8 mouse cellular contexts compared by ENCODE assay signal in the genomic region with DNA sequence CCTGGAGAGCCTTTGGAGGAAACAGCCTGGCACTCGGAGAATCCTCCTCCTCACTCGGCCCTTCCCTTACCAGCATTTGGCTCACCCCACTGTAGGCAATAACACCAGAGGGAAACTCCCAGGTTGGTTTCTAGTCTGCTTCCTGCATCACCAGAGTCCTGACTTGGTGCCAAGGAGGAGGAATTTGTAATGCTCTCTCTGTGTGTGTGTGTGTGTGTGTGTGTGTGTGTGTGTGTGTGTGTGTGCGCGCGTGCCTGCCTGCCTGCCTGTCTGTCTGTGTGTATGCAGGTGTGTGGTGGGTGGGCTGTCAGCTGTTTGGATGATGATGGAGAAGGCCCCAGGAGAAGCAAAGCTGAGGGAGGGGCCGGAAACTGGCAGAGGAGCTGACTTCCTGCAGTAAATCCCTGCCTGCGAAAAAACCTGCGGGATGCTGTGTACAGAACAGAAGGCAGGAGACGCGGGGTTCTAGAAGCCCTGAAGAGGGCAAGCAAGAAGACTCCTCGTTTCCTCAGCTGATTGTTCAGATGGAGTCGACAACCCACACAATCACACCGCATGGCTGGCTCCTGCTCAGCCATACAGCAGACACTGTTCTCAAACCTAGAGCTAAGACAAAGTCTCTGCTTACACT.
DNase-seq lines count a peak whose midpoint lies in the region; ATAC-seq lines count a peak whose summit lies in the region.

No protein-coding gene starts in this region.

- 53% methylated on average over 13 of the region's 13 CpGs for WGBS in hindbrain, embryonic 15.5 days
- 72% methylated on average over 13 of the region's 13 CpGs for WGBS in hindbrain, embryonic 12.5 days

- H3K27me3 ChIP-seq in hindbrain, embryonic 15.5 days: no peaks in the 10 kb centered on the region
- peaks cover 8% of the 10 kb centered on the region; the same call in 1 of the 2 replicates for H3K27me3 ChIP-seq in hindbrain, embryonic 12.5 days

- peak; percentile 41 to 72 for DNase-seq in frontal cortex, adult 2 months (ENCODE audit: extremely low spot score in 1 of 2, low spot score in 1 of 2)
- DNase-seq in left cerebral cortex, postnatal 14 days (ENCODE audit: low spot score in 2 of 2): peak; percentile 54 to 77
- no peak for DNase-seq in thymus, postnatal 4 days
- DNase-seq in B cell, adult 2 months: no peak
- DNase-seq in urinary bladder, postnatal 10 days (ENCODE audit: low spot score): no peak

- no peak overlapping the region for H3K9ac ChIP-seq in hindbrain, embryonic 15.5 days
- H3K9ac ChIP-seq in hindbrain, embryonic 12.5 days: no peak overlapping the region

- no peak overlapping the region for H3K4me3 ChIP-seq in hindbrain, embryonic 15.5 days
- H3K4me3 ChIP-seq in hindbrain, embryonic 12.5 days: no peak overlapping the region

- peak overlapping the region; percentile 45 for H3K27ac ChIP-seq in hindbrain, embryonic 15.5 days (replicated peaks)
- no peak overlapping the region for H3K27ac ChIP-seq in hindbrain, embryonic 12.5 days

- intact Hi-C loops in left cerebral cortex, postnatal 14 days (cut with DNase I): loop anchor here (5.0 kb wide), 1 partner anchor 91 kb away; a partner anchor contains a TSS

- H3K9me3 ChIP-seq in hindbrain, embryonic 15.5 days: no peaks in the 10 kb centered on the region
- no peaks in the 10 kb centered on the region for H3K9me3 ChIP-seq in hindbrain, embryonic 12.5 days (replicated peaks)

- H3K4me1 ChIP-seq in hindbrain, embryonic 15.5 days (replicated peaks): peaks cover 17% of the 10 kb centered on the region
- peaks cover 7% of the 10 kb centered on the region; the same call in 1 of the 2 replicates for H3K4me1 ChIP-seq in hindbrain, embryonic 12.5 days

- H3K36me3 ChIP-seq in hindbrain, embryonic 15.5 days: no peaks in the 10 kb centered on the region
- no peaks in the 10 kb centered on the region for H3K36me3 ChIP-seq in hindbrain, embryonic 12.5 days

- no peak overlapping the region for H3K4me2 ChIP-seq in hindbrain, embryonic 15.5 days
- H3K4me2 ChIP-seq in hindbrain, embryonic 12.5 days (replicated peaks): no peak overlapping the region

- 0 out of 2 replicates have a peak, but pooled peaks have one; percentile 5 for ATAC-seq in hindbrain, embryonic 15.5 days (ENCODE audit: low FRiP score, low read depth)
- ATAC-seq in hindbrain, embryonic 12.5 days (ENCODE audit: low FRiP score): no peak
- ATAC-seq in activated CD4-positive, CD25-positive, alpha-beta regulatory T cell, adult 4 months: peak; percentile 63

Comparison
In these comparisons a context has a peak if more than half of its experiments do, and no peak if none do; other contexts are left out.
1. DNase-seq: peak in frontal cortex, adult 2 months (2 of 2) and left cerebral cortex, postnatal 14 days (2 of 2); none in thymus, postnatal 4 days (single experiment), B cell, adult 2 months (0 of 2) and urinary bladder, postnatal 10 days (single experiment).